Mouse (Mus musculus) limb, embryonic 12.5 days (tissue): ENCODE measurements around the gene Tulp4. TPM values are rescaled to one million over a fixed set of nuclear protein-coding genes. Genes with fewer than 3 reads are reported as not detected.

Experiments used
- ATAC-seq: fragments of 200-750 bp; cut with Nextera tagmentation; 2 replicates; pipeline ENCODE4 v1.8.0; 2017; ENCODE audit warnings: low read depth, moderate TSS enrichment; ENCODE audit not compliant: insufficient number of reproducible peaks, insufficient read depth, low FRiP score, low TSS enrichment
- H3K27ac ChIP-seq: fragments of 300-500 bp; sonication (generic); 2 replicates; pipeline ENCODE4 v1.5.1; 2016; ENCODE audit warnings: mild to moderate bottlenecking, moderate library complexity
- H3K27me3 ChIP-seq: fragments of 300-500 bp; sonication (generic); 2 replicates; pipeline ENCODE4 v1.6.1; 2016; ENCODE audit warnings: mild to moderate bottlenecking, moderate library complexity
- H3K36me3 ChIP-seq: fragments of 300-500 bp; sonication (generic); 2 replicates; pipeline ENCODE4 v1.6.1; 2016; ENCODE audit warnings: mild to moderate bottlenecking, moderate library complexity
- H3K4me1 ChIP-seq: fragments of 300-500 bp; sonication (generic); replicated peaks from 2 replicates; pipeline ENCODE4 v1.6.1; 2016
- H3K4me2 ChIP-seq: fragments of 300-500 bp; sonication (generic); 2 replicates; pipeline ENCODE4 v1.6.1; 2016; ENCODE audit warnings: mild to moderate bottlenecking, moderate library complexity
- H3K4me3 ChIP-seq: fragments of 300-500 bp; sonication (generic); replicated peaks from 2 replicates; pipeline ENCODE4 v1.5.1; 2016; ENCODE audit warnings: mild to moderate bottlenecking
- H3K9ac ChIP-seq: fragments of 300-500 bp; sonication (generic); replicated peaks from 2 replicates; pipeline ENCODE4 v1.6.1; 2016; ENCODE audit warnings: mild to moderate bottlenecking, moderate library complexity
- H3K9me3 ChIP-seq: fragments of 300-500 bp; sonication (generic); 2 replicates; pipeline ENCODE4 v1.6.1; 2016; ENCODE audit warnings: mild to moderate bottlenecking, moderate library complexity
- WGBS: fragments of 180-500 bp; shearing (Covaris S2); methylation state at CpG from one replicate; pipeline ENCODE4 v1.1.7; 2016; 5-methylcytosine and 5-hydroxymethylcytosine counted together
- polyA plus RNA-seq: library from polyadenylated mRNA; unstranded; fragments of >200 nt; fragmentation: Nextera tagmentation; extraction: Ambion mirVana; gene quantifications from 2 replicates; pipeline ENCODE4 v1.2.1, GENCODE M21; 2016

Gene Tulp4
- polyA plus RNA-seq, 1 experiment from 2014 or later: 103 TPM

- Histone ChIP-seq H3K9ac (no peak overlapping the region), H3K4me1 (no peaks in the 10 kb centered on the region), H3K9me3 (no peaks in the 10 kb centered on the region), H3K36me3 (peaks cover 42% of the 10 kb centered on the region), H3K4me2 (no peak overlapping the region), H3K27ac (no peak overlapping the region), H3K4me3 (no peak overlapping the region), H3K27me3 (no peaks in the 10 kb centered on the region)
- no peak for ATAC-seq
- 92% methylated on average over 4 of the region's 4 CpGs for WGBS
Observed at GRCm38 (mm10) chr17:6123776-6124175, 17.5 kb downstream of the Tulp4 start.

- 88% methylated on average over 3 of the region's 3 CpGs for WGBS
- no peak overlapping the region for H3K4me2 ChIP-seq
- no peak overlapping the region for H3K27ac ChIP-seq
- peaks cover 42% of the 10 kb centered on the region for H3K36me3 ChIP-seq
- H3K9ac ChIP-seq: no peak overlapping the region
- ATAC-seq: no peak
- H3K4me3 ChIP-seq: no peak overlapping the region
- H3K4me1 ChIP-seq: no peaks in the 10 kb centered on the region
- H3K9me3 ChIP-seq: no peaks in the 10 kb centered on the region
- no peaks in the 10 kb centered on the region for H3K27me3 ChIP-seq
Observed at GRCm38 (mm10) chr17:6125441-6125840, 19.2 kb downstream of the Tulp4 start.

- Histone ChIP-seq H3K4me1 (no peaks in the 10 kb centered on the region), H3K9me3 (no peaks in the 10 kb centered on the region), H3K9ac (no peak overlapping the region), H3K4me2 (no peak overlapping the region), H3K4me3 (no peak overlapping the region), H3K36me3 (peaks cover 30% of the 10 kb centered on the region), H3K27ac (no peak overlapping the region), H3K27me3 (no peaks in the 10 kb centered on the region)
- no peak for ATAC-seq
- 43% methylated on average over 3 of the region's 3 CpGs for WGBS
Observed at GRCm38 (mm10) chr17:6128039-6128438, 21.8 kb downstream of the Tulp4 start.

- Histone ChIP-seq H3K4me3 (no peak overlapping the region), H3K27ac (no peak overlapping the region), H3K9me3 (no peaks in the 10 kb centered on the region), H3K4me2 (no peak overlapping the region), H3K4me1 (no peaks in the 10 kb centered on the region), H3K27me3 (no peaks in the 10 kb centered on the region), H3K36me3 (peaks cover 30% of the 10 kb centered on the region), H3K9ac (no peak overlapping the region)
- WGBS: 87% methylated on average over 4 of the region's 4 CpGs
- ATAC-seq: no peak
Observed at GRCm38 (mm10) chr17:6129361-6129760, 23.1 kb downstream of the Tulp4 start.

- no peak for ATAC-seq
- Histone ChIP-seq H3K4me2 (no peak overlapping the region), H3K9me3 (no peaks in the 10 kb centered on the region), H3K4me3 (no peak overlapping the region), H3K4me1 (no peaks in the 10 kb centered on the region), H3K36me3 (peaks cover 19% of the 10 kb centered on the region), H3K27ac (no peak overlapping the region), H3K9ac (no peak overlapping the region), H3K27me3 (no peaks in the 10 kb centered on the region)
- 94% methylated on average over 3 of the region's 3 CpGs for WGBS
Observed at GRCm38 (mm10) chr17:6131083-6131482, 24.8 kb downstream of the Tulp4 start.

GRCm38 (mm10) chr17:6140875-6141274 is 34.6 kb downstream of the Tulp4 start:
- Histone ChIP-seq H3K9me3 (no peaks in the 10 kb centered on the region), H3K9ac (no peak overlapping the region), H3K4me1 (no peaks in the 10 kb centered on the region), H3K4me3 (no peak overlapping the region), H3K4me2 (no peak overlapping the region), H3K27ac (no peak overlapping the region), H3K36me3 (peaks cover 39% of the 10 kb centered on the region), H3K27me3 (no peaks in the 10 kb centered on the region)
- no peak for ATAC-seq
- WGBS: 90% methylated on average over 3 of the region's 3 CpGs

GRCm38 (mm10) chr17:6141344-6141743 is 35.1 kb downstream of the Tulp4 start:
- Histone ChIP-seq H3K4me2 (no peak overlapping the region), H3K4me1 (no peaks in the 10 kb centered on the region), H3K27ac (no peak overlapping the region), H3K4me3 (no peak overlapping the region), H3K9ac (no peak overlapping the region), H3K27me3 (no peaks in the 10 kb centered on the region), H3K9me3 (no peaks in the 10 kb centered on the region), H3K36me3 (peaks cover 43% of the 10 kb centered on the region)
- no peak for ATAC-seq
- WGBS: 87% methylated on average over 2 of the region's 2 CpGs

- Histone ChIP-seq H3K27ac (no peak overlapping the region), H3K4me2 (no peak overlapping the region), H3K4me3 (no peak overlapping the region), H3K36me3 (peaks cover 24% of the 10 kb centered on the region), H3K9me3 (no peaks in the 10 kb centered on the region), H3K4me1 (no peaks in the 10 kb centered on the region), H3K27me3 (no peaks in the 10 kb centered on the region), H3K9ac (no peak overlapping the region)
- 83% methylated on average over 2 of the region's 2 CpGs for WGBS
- no peak for ATAC-seq
Observed at GRCm38 (mm10) chr17:6145244-6145643, 39.0 kb downstream of the Tulp4 start.

GRCm38 (mm10) chr17:6152941-6153340 is 46.7 kb downstream of the Tulp4 start:
- no peak for ATAC-seq
- Histone ChIP-seq H3K4me3 (no peak overlapping the region), H3K27me3 (no peaks in the 10 kb centered on the region), H3K4me1 (no peaks in the 10 kb centered on the region), H3K9ac (no peak overlapping the region), H3K27ac (no peak overlapping the region), H3K36me3 (peaks cover 13% of the 10 kb centered on the region), H3K4me2 (no peak overlapping the region), H3K9me3 (no peaks in the 10 kb centered on the region)
- 95% methylated on average over 4 of the region's 4 CpGs for WGBS

GRCm38 (mm10) chr17:6153581-6153980 is 47.3 kb downstream of the Tulp4 start:
- Histone ChIP-seq H3K4me2 (no peak overlapping the region), H3K27me3 (no peaks in the 10 kb centered on the region), H3K27ac (no peak overlapping the region), H3K9ac (no peak overlapping the region), H3K9me3 (no peaks in the 10 kb centered on the region), H3K36me3 (peaks cover 13% of the 10 kb centered on the region), H3K4me1 (no peaks in the 10 kb centered on the region), H3K4me3 (no peak overlapping the region)
- 93% methylated on average over 4 of the region's 4 CpGs for WGBS
- ATAC-seq: no peak

- no peak for ATAC-seq
- H3K27ac ChIP-seq: no peak overlapping the region
- H3K4me2 ChIP-seq: no peak overlapping the region
- WGBS: 82% methylated on average over 4 of the region's 4 CpGs
- no peak overlapping the region for H3K9ac ChIP-seq
- H3K9me3 ChIP-seq: no peaks in the 10 kb centered on the region
- no peaks in the 10 kb centered on the region for H3K27me3 ChIP-seq
- H3K36me3 ChIP-seq: peaks cover 13% of the 10 kb centered on the region
- H3K4me3 ChIP-seq: no peak overlapping the region
- no peaks in the 10 kb centered on the region for H3K4me1 ChIP-seq
Observed at GRCm38 (mm10) chr17:6154366-6154765, 48.1 kb downstream of the Tulp4 start.

GRCm38 (mm10) chr17:6160495-6160894 is 54.3 kb downstream of the Tulp4 start:
- H3K27ac ChIP-seq: no peak overlapping the region
- H3K4me1 ChIP-seq: no peaks in the 10 kb centered on the region
- no peak for ATAC-seq
- no peaks in the 10 kb centered on the region for H3K27me3 ChIP-seq
- H3K4me3 ChIP-seq: no peak overlapping the region
- no peak overlapping the region for H3K4me2 ChIP-seq
- no peaks in the 10 kb centered on the region for H3K9me3 ChIP-seq
- WGBS: 89% methylated on average over 6 of the region's 6 CpGs
- H3K9ac ChIP-seq: no peak overlapping the region
- peaks cover 3% of the 10 kb centered on the region; the same call in 1 of the 2 replicates for H3K36me3 ChIP-seq
